Mouse (Mus musculus): ENCODE measurements around the gene Tep1.
A peak's percentile ranks its signal among the peaks of the same experiment; 100 is the strongest.

The Tep1 gene

DNA sequence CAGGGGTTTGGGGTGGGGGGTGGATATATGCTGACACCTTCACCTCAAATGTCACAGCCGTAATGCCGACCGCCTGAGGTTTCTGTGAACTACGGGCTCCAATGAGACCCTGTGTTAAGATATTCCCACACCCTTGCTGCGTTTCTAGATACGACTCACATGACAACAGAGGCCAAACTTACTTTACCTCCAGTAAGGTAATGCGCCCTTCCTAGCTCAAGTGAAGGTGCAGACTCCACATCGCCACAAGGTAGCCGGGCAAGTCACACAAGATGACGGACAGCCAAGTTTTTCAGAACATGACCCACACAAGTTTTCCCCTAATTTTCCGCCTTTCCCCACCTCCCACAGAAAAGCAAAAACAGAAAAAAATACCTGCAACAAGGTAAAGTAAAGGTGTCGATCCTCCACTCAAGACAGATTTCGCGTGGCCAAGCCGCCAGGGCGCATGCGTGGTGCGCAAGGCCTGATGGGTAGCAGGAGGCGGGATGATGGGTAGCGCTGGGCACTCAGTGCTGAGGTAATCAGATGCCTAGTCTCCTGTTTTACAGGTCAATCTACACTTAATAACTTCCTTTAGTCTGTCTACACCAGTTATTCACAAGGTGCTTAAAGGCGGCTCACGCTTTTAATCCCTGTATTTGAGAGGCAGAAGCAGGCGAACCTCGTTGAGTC, 75.0 kb downstream of the Tep1 start:
- no peak for DNase-seq (ENCODE audit: low spot score in 2 of 2)

DNA sequence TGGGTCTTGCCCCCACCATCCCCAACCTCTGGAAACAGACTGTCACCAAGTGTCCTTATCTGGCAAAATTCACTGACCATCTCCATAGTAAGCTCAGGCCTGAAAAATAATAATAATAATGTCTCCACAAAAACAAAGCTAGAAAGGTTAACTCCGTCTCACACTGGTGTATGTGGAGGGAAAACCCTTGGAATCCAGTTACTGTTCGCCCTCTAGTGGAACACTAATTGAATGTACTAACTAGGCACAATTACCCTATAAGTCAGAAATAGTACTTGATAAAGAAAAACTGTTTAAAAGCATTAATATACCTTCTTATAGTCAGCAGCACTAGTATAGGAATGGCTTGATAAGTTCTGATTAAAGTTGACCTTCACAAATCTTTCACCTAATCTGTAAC, 82.2 kb downstream of the Tep1 start:
- DNase-seq (ENCODE audit: low spot score in 2 of 2): no peak

GRCm38 (mm10) chr14:50785251-50785637, 85.1 kb downstream of the Tep1 start, which contains the start of gene Ttc5:
Gene Ttc5 (minus strand): TSS chr14:50785519.
- DNase-seq (ENCODE audit: low spot score in 2 of 2): peak; percentile 53 to 92

DNA sequence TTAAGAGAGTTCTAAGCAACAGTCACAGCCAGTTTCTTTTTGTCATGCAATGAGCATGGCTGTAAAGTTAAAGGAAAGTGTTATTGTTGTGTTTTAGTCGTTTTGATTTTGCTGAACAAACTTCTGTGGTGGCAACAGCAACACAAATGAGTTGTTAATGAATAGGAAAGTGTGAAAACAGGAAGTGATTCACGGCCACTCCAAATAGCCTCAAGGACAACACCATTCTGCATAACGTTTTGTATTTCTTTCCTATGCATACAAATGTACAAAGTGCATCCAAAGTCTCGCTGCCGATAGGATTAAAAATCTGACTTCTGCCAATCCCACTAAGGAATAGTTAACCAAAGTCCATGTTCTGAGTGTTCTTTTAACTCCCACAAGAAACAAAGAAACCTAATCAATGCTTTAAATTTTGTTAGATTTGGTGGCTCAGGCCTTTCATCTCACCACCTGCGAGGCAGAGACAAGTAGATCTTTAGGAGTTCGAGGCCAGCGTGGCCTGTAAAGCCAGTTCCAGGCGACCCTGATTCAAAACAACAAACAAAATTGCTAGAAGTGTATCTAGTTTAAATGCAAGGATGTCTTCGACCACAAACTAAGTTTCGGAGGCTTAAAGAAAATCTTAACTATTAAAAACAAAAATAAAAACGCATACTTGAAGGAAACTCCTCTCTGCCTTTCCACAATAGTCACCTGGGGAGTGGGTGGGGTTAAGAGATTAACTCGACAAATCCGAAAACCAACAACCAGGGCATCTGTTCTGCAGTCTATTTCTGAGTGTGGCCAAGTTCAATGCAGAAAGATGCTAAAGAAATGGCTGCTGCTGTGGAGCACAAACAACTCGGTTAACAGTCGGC, 85.7 kb downstream of the Tep1 start:
- no peak for DNase-seq (ENCODE audit: low spot score in 2 of 2)

DNA sequence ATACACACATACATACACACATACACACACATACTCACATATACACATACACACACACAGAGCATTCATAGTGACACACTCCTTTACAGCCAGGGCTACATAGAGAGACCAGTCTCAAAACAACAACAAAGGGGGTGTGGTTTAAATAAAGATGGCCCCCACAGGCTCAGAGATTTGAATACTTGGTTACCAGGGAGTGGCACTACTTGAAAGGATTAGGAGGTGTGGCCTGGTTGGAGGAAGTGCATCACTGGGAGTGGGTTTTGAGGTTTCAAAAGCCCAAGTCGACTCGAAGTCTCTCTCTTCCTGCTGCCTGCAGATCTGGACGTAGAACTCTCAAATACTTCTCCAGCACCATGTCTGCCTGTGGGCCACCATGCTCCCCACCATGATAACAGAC, 88.2 kb downstream of the Tep1 start:
- DNase-seq (ENCODE audit: low spot score in 2 of 2): no peak

Measured in left cerebral cortex, adult 9 months (tissue).